Mouse (Mus musculus) activated CD4-positive, CD25-positive, alpha-beta regulatory T cell, adult 9 weeks (primary cell): ENCODE results near the gene Thumpd3. TPM values are rescaled to one million over a fixed set of nuclear protein-coding genes. Genes with fewer than 3 reads are reported as not detected.

Source experiments
- polyA plus RNA-seq: library from polyadenylated mRNA; unstranded; fragments of 100-300 nt; shearing (Covaris generic); gene quantifications from one replicate; pipeline ENCODE4 v1.2.1, GENCODE M21; 2017

Gene Thumpd3
- polyA plus RNA-seq = 108 TPM

GRCm38 (mm10) chr6:113046041-113046975 lies at the start of gene Thumpd3:
Gene Thumpd3, plus strand, starts transcription at chr6:113046225.

DNA sequence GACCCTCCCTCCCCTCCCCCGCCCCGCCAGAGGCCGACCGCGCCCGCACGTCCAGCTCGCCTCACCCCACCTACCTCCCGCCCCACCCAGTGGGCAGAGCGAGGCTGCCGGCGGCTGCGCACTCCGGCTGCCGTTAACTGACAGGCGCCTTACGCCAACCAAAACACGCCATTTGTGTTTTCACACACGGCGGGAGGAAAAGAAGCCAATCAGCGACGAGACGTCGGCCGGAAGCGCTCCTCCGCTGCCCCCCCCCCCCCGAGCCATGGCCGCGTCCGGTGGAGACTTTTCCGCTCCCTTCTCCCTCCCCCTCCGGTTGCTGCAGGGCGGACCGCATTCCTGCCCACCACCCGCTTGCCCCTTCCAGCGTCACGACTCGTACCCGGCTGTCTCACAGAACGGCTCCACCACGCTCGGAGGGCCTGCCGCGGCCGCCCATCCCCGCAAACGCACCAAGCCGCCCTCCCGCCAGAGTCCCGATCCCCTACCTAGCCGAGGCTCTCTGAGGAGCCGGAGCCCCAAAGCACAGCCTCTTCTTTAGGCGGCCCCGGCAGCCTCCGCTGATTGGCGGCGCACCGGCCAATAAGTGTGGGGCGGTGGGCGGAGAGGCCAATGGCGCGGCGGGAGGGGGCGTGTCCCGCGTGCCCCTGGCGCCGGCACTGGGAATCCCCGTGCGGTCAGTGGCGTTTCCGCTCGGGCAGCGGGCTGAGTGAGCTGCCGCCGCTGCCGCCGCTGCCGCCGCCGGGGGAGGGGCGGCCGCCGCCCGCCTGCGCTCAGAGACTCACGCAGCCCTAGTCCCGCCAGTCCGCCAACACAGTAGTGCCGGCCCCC lies 30.9 kb downstream of the Thumpd3 start, which contains the start of gene Setd5:
Gene Setd5, plus strand, starts transcription at position 680 of the 831 bp plus-strand sequence.

Other genes with a start within 250 kb of the Thumpd3 start
- 0.62 TPM for gene Srgap3, start 99.0 kb upstream of the Thumpd3 start, polyA plus RNA-seq
- gene Setd5, start 31.1 kb downstream of the Thumpd3 start, polyA plus RNA-seq = 60.6 TPM
- 0.57 TPM for gene Lhfpl4, start 149.2 kb downstream of the Thumpd3 start, polyA plus RNA-seq
- 38.3 TPM for gene Mtmr14, start 191.6 kb downstream of the Thumpd3 start, polyA plus RNA-seq
- gene Cpne9, start 236.1 kb downstream of the Thumpd3 start, polyA plus RNA-seq = 0.13 TPM